Mouse (Mus musculus) brain, embryonic 14.5 days (tissue): ENCODE results near the gene Stard7.

ENCODE experiments used
- CTCF ChIP-seq: fragments of 200-500 bp; IDR thresholded peaks from 2 replicates; pipeline ENCODE4 v1.5.1; 2012; ENCODE audit warnings: inconsistent platforms, mild to moderate bottlenecking, moderate library complexity, borderline replicate concordance; ENCODE audit not compliant: insufficient read depth, insufficient read length; ENCODE audit errors: extremely low read depth
- POLR2A ChIP-seq: fragments of 200-500 bp; IDR thresholded peaks from 2 replicates; pipeline ENCODE4 v1.6.1; 2012; ENCODE audit warnings: mild to moderate bottlenecking, inconsistent platforms, borderline replicate concordance; ENCODE audit not compliant: poor library complexity, insufficient read depth, insufficient read length, severe bottlenecking; ENCODE audit errors: extremely low read depth

GRCm38 (mm10) chr2:127259340-127259739, 10.7 kb upstream of the Stard7 start:
- TF ChIP-seq POLR2A, result no peak
- TF ChIP-seq CTCF, result no peak
